Mouse (Mus musculus): ENCODE results near the gene Bmp6.

- no peak for TF ChIP-seq POLR2A (IDR thresholded peaks at IDR 0.05; ENCODE audit: insufficient read depth, low read length)
- TF ChIP-seq CTCF (IDR thresholded peaks at IDR 0.05; ENCODE audit: low read depth, low read length): no peak
Measured at GRCm38 (mm10) chr13:38484701-38485100, 139.8 kb downstream of the Bmp6 start.

Measured in ES-Bruce4 (cell line).